Mouse (Mus musculus): ENCODE measurements around the gene Ank2. TPM values are rescaled to one million over a fixed set of nuclear protein-coding genes. Genes with fewer than 3 reads are reported as not detected.

Gene Ank2
- polyA plus RNA-seq, 1 experiment, result 423 TPM

GRCm38 (mm10) chr3:126979635-126980034, 519.5 kb downstream of the Ank2 start:
- WGBS, result 49% methylated on average over 3 of the region's 3 CpGs
- Histone ChIP-seq H3K4me1 (ENCODE audit: control insufficient read depth, insufficient read depth, low read length) (peaks cover 5% of the 10 kb centered on the region; the same call in 1 of the 2 replicates), H3K4me3 (ENCODE audit: insufficient read depth, low read depth, low read length) (no peak overlapping the region), H3K27ac (ENCODE audit: insufficient read depth, low read depth, low read length) (no peak overlapping the region)
- TF ChIP-seq POLR2A (IDR thresholded peaks at IDR 0.05; ENCODE audit: insufficient read depth, low read depth, low read length), result no peak
- no peak for TF ChIP-seq CTCF (IDR thresholded peaks at IDR 0.05; ENCODE audit: insufficient read depth, low read depth, low read length)

- TF ChIP-seq CTCF (IDR thresholded peaks at IDR 0.05; ENCODE audit: insufficient read depth, low read depth, low read length), result no peak
- TF ChIP-seq POLR2A (IDR thresholded peaks at IDR 0.05; ENCODE audit: insufficient read depth, low read depth, low read length), result no peak
- WGBS, result 50% methylated on average over 11 of the region's 11 CpGs
- Histone ChIP-seq H3K27ac (ENCODE audit: insufficient read depth, low read depth, low read length) (no peak overlapping the region), H3K4me3 (ENCODE audit: insufficient read depth, low read depth, low read length) (no peak overlapping the region), H3K4me1 (ENCODE audit: control insufficient read depth, insufficient read depth, low read length) (peaks cover 5% of the 10 kb centered on the region; the same call in 1 of the 2 replicates)
Measured at GRCm38 (mm10) chr3:126978768-126979410, 520.3 kb downstream of the Ank2 start.

- H3K4me1 ChIP-seq (ENCODE audit: control insufficient read depth, insufficient read depth, low read length), result peaks cover 5% of the 10 kb centered on the region; the same call in 1 of the 2 replicates
- H3K4me3 ChIP-seq (ENCODE audit: insufficient read depth, low read depth, low read length), result no peak overlapping the region
- TF ChIP-seq CTCF (IDR thresholded peaks at IDR 0.05; ENCODE audit: insufficient read depth, low read depth, low read length), result no peak
- no peak for TF ChIP-seq POLR2A (IDR thresholded peaks at IDR 0.05; ENCODE audit: insufficient read depth, low read depth, low read length)
- no peak overlapping the region for H3K27ac ChIP-seq (ENCODE audit: insufficient read depth, low read depth, low read length)
- 56% methylated on average over 6 of the region's 6 CpGs for WGBS
Measured at GRCm38 (mm10) chr3:126977399-126977798, 521.8 kb downstream of the Ank2 start.

GRCm38 (mm10) chr3:126976793-126977192, 522.4 kb downstream of the Ank2 start:
- no peak overlapping the region for H3K4me3 ChIP-seq (ENCODE audit: insufficient read depth, low read depth, low read length)
- 0 out of 2 replicates have a peak overlapping the region, but pooled peaks have one; percentile 1 for H3K27ac ChIP-seq (ENCODE audit: insufficient read depth, low read depth, low read length)
- TF ChIP-seq CTCF (IDR thresholded peaks at IDR 0.05; ENCODE audit: insufficient read depth, low read depth, low read length) (no peak), POLR2A (IDR thresholded peaks at IDR 0.05; ENCODE audit: insufficient read depth, low read depth, low read length) (no peak)
- WGBS, result 72% methylated on average over 16 of the region's 16 CpGs
- H3K4me1 ChIP-seq (ENCODE audit: control insufficient read depth, insufficient read depth, low read length), result peaks cover 5% of the 10 kb centered on the region; the same call in 1 of the 2 replicates

- Histone ChIP-seq H3K4me1 (ENCODE audit: control insufficient read depth, insufficient read depth, low read length) (peaks cover 5% of the 10 kb centered on the region; the same call in 1 of the 2 replicates), H3K4me3 (ENCODE audit: insufficient read depth, low read depth, low read length) (no peak overlapping the region), H3K27ac (ENCODE audit: insufficient read depth, low read depth, low read length) (no peak overlapping the region)
- 80% methylated on average over 5 of the region's 5 CpGs for WGBS
- TF ChIP-seq POLR2A (IDR thresholded peaks at IDR 0.05; ENCODE audit: insufficient read depth, low read depth, low read length) (no peak), CTCF (IDR thresholded peaks at IDR 0.05; ENCODE audit: insufficient read depth, low read depth, low read length) (no peak)
Measured at GRCm38 (mm10) chr3:126975409-126975808, 523.7 kb downstream of the Ank2 start.

GRCm38 (mm10) chr3:126973551-126973950, 525.6 kb downstream of the Ank2 start:
- Histone ChIP-seq H3K27ac (ENCODE audit: insufficient read depth, low read depth, low read length) (no peak overlapping the region), H3K4me3 (ENCODE audit: insufficient read depth, low read depth, low read length) (no peak overlapping the region), H3K4me1 (ENCODE audit: control insufficient read depth, insufficient read depth, low read length) (no peaks in the 10 kb centered on the region)
- TF ChIP-seq CTCF (IDR thresholded peaks at IDR 0.05; ENCODE audit: insufficient read depth, low read depth, low read length) (no peak), POLR2A (IDR thresholded peaks at IDR 0.05; ENCODE audit: insufficient read depth, low read depth, low read length) (no peak)
- 83% methylated on average over 2 of the region's 2 CpGs for WGBS

- no peak overlapping the region; the same call in 1 of the 2 replicates for H3K27ac ChIP-seq (ENCODE audit: insufficient read depth, low read depth, low read length)
- no peak overlapping the region for H3K4me3 ChIP-seq (ENCODE audit: insufficient read depth, low read depth, low read length)
- 73% methylated on average over 9 of the region's 9 CpGs for WGBS
- no peaks in the 10 kb centered on the region for H3K4me1 ChIP-seq (ENCODE audit: control insufficient read depth, insufficient read depth, low read length)
- TF ChIP-seq POLR2A (IDR thresholded peaks at IDR 0.05; ENCODE audit: insufficient read depth, low read depth, low read length), result no peak
- TF ChIP-seq CTCF (IDR thresholded peaks at IDR 0.05; ENCODE audit: insufficient read depth, low read depth, low read length), result no peak
Measured at GRCm38 (mm10) chr3:126971531-126971930, 527.6 kb downstream of the Ank2 start.

GRCm38 (mm10) chr3:126968721-126969120, 530.4 kb downstream of the Ank2 start:
- H3K4me3 ChIP-seq (ENCODE audit: insufficient read depth, low read depth, low read length), result no peak overlapping the region
- H3K27ac ChIP-seq (ENCODE audit: insufficient read depth, low read depth, low read length), result no peak overlapping the region
- H3K4me1 ChIP-seq (ENCODE audit: control insufficient read depth, insufficient read depth, low read length), result no peaks in the 10 kb centered on the region
- 22% methylated on average over 2 of the region's 2 CpGs for WGBS
- no peak for TF ChIP-seq POLR2A (IDR thresholded peaks at IDR 0.05; ENCODE audit: insufficient read depth, low read depth, low read length)
- no peak for TF ChIP-seq CTCF (IDR thresholded peaks at IDR 0.05; ENCODE audit: insufficient read depth, low read depth, low read length)

- Histone ChIP-seq H3K27ac (ENCODE audit: insufficient read depth, low read depth, low read length) (no peak overlapping the region), H3K4me1 (ENCODE audit: control insufficient read depth, insufficient read depth, low read length) (no peaks in the 10 kb centered on the region; the same call in 1 of the 2 replicates), H3K4me3 (ENCODE audit: insufficient read depth, low read depth, low read length) (no peak overlapping the region)
- 59% methylated on average over 2 of the region's 2 CpGs for WGBS
- TF ChIP-seq POLR2A (IDR thresholded peaks at IDR 0.05; ENCODE audit: insufficient read depth, low read depth, low read length), result no peak
- no peak for TF ChIP-seq CTCF (IDR thresholded peaks at IDR 0.05; ENCODE audit: insufficient read depth, low read depth, low read length)
Measured at GRCm38 (mm10) chr3:126965767-126966166, 533.4 kb downstream of the Ank2 start.
